Mouse (Mus musculus): ENCODE data around the gene Gm13306.
"Not testable (repeated sequence)": the region's sequence is repeated elsewhere in the genome, so short reads cannot be mapped to it uniquely, and the experiment has no call there.

The Gm13306 gene

GRCm38 (mm10) chr4:42153136-42153535, at the start of gene Gm13306:
Gene Gm13306 (plus strand): TSS chr4:42153436.
- DNase-seq (ENCODE audit: extremely low spot score), result not testable (repeated sequence)

GRCm38 (mm10) chr4:42114517-42114916, 38.7 kb upstream of the Gm13306 start, which contains the start of gene Gm13304:
Gene Gm13304 (plus strand): TSS chr4:42114817.
- DNase-seq (ENCODE audit: extremely low spot score), result not testable (repeated sequence)

GRCm38 (mm10) chr4:42168503-42168902, 15.3 kb downstream of the Gm13306 start, which contains the start of gene Gm13305:
Gene Gm13305 (minus strand): TSS chr4:42168603.
- DNase-seq (ENCODE audit: extremely low spot score), result not testable (repeated sequence)

GRCm38 (mm10) chr4:42178243-42178642, 25.0 kb downstream of the Gm13306 start:
- not testable (repeated sequence) for DNase-seq (ENCODE audit: extremely low spot score)

GRCm38 (mm10) chr4:42183234-42184197, 30.3 kb downstream of the Gm13306 start:
- DNase-seq (ENCODE audit: extremely low spot score), result not testable (repeated sequence)

- not testable (repeated sequence) for DNase-seq (ENCODE audit: extremely low spot score)
Measured at GRCm38 (mm10) chr4:42184324-42184979, 31.2 kb downstream of the Gm13306 start.

- DNase-seq (ENCODE audit: extremely low spot score), result not testable (repeated sequence)
Measured at GRCm38 (mm10) chr4:42184980-42185372, 31.7 kb downstream of the Gm13306 start.
